Mouse (Mus musculus) hindbrain, postnatal 0 days (tissue): ENCODE measurements around the gene Ankmy1. TPM values are rescaled to one million over a fixed set of nuclear protein-coding genes. Genes with fewer than 3 reads are reported as not detected.

Source experiments
- ATAC-seq: fragments of 200-750 bp; cut with Nextera tagmentation; 2 replicates; pipeline ENCODE4 v1.8.0; 2017; ENCODE audit warnings: mild to moderate bottlenecking, moderate TSS enrichment, moderate library complexity
- DNase-seq: peaks from one replicate; pipeline ENCODE4 v3.0.0-alpha.2; 2015; ENCODE audit warnings: low spot score
- H3K27ac ChIP-seq: fragments of 300-500 bp; sonication (generic); 2 replicates; pipeline ENCODE4 v1.5.1; 2014; ENCODE audit warnings: mild to moderate bottlenecking
- H3K27me3 ChIP-seq: fragments of 300-500 bp; sonication (generic); 2 replicates; pipeline ENCODE4 v1.6.1; 2014; ENCODE audit warnings: low read length, mixed read lengths; ENCODE audit not compliant: insufficient read depth
- H3K36me3 ChIP-seq: fragments of 300-500 bp; sonication (generic); 2 replicates; pipeline ENCODE4 v1.6.1; 2014; ENCODE audit warnings: low read length, mixed read lengths; ENCODE audit not compliant: insufficient read depth
- H3K4me1 ChIP-seq: fragments of 300-500 bp; sonication (generic); 2 replicates; pipeline ENCODE4 v1.6.1; 2014; ENCODE audit warnings: antibody characterized with exemption, low read length, mixed read lengths; ENCODE audit not compliant: insufficient read depth
- H3K4me2 ChIP-seq: fragments of 300-500 bp; sonication (generic); 2 replicates; pipeline ENCODE4 v1.6.1; 2014; ENCODE audit warnings: low read depth, mild to moderate bottlenecking, low read length, moderate library complexity, mixed read lengths
- H3K4me3 ChIP-seq: fragments of 300-500 bp; sonication (generic); 2 replicates; pipeline ENCODE4 v1.5.1; 2014; ENCODE audit warnings: low read length
- H3K9ac ChIP-seq: fragments of 300-500 bp; sonication (generic); replicated peaks from 2 replicates; pipeline ENCODE4 v1.6.1; 2014; ENCODE audit warnings: mild to moderate bottlenecking, low read length, moderate library complexity, mixed read lengths
- H3K9me3 ChIP-seq: fragments of 300-500 bp; sonication (generic); 2 replicates; pipeline ENCODE4 v1.6.1; 2016; ENCODE audit warnings: low read length, mixed read lengths
- CTCF ChIP-seq: IDR thresholded peaks from 2 replicates; pipeline ENCODE4 v1.5.1; 2016; ENCODE audit warnings: antibody characterized with exemption, control low read depth, low read depth
- WGBS: fragments of 180-500 bp; shearing (Covaris S2); extraction: QIAGEN DNeasy Blood & Tissue Kit; methylation state at CpG from one replicate; pipeline ENCODE4 v1.1.7; 2014; 5-methylcytosine and 5-hydroxymethylcytosine counted together
- polyA plus RNA-seq: library from polyadenylated mRNA; unstranded; fragments of >200 nt; fragmentation: Nextera tagmentation; extraction: Ambion mirVana; gene quantifications from 2 replicates; pipeline ENCODE4 v1.2.1, GENCODE M21; 2015
- total RNA-seq: library from RNA; depleted of rRNA; stranded (reverse); fragments of >200 nt; gene quantifications from 2 replicates; pipeline ENCODE4 v1.2.3, GENCODE M21; 2014

Gene Ankmy1
- total and polyA plus RNA-seq, 2 experiments from 2014 or later: 0.39 TPM; not detected in 1

GRCm38 (mm10) chr1:92892791-92893190, 9.9 kb downstream of the Ankmy1 start:
- no peaks in the 10 kb centered on the region for H3K27me3 ChIP-seq
- 53% methylated on average over 3 of the region's 3 CpGs for WGBS
- TF ChIP-seq CTCF: no peak
- ATAC-seq (no peak), DNase-seq (no peak)
- no peak overlapping the region for H3K9ac ChIP-seq
- no peaks in the 10 kb centered on the region for H3K9me3 ChIP-seq
- H3K27ac ChIP-seq: no peak overlapping the region
- H3K4me3 ChIP-seq: no peak overlapping the region
- H3K4me2 ChIP-seq: no peak overlapping the region
- no peaks in the 10 kb centered on the region for H3K36me3 ChIP-seq
- H3K4me1 ChIP-seq: no peaks in the 10 kb centered on the region

- no peaks in the 10 kb centered on the region for H3K27me3 ChIP-seq
- ATAC-seq (no peak), DNase-seq (no peak)
- WGBS: 80% methylated on average over 7 of the region's 7 CpGs
- H3K9me3 ChIP-seq: no peaks in the 10 kb centered on the region
- TF ChIP-seq CTCF: no peak
- H3K4me1 ChIP-seq: no peaks in the 10 kb centered on the region
- H3K9ac ChIP-seq: no peak overlapping the region
- H3K4me3 ChIP-seq: no peak overlapping the region
- no peaks in the 10 kb centered on the region for H3K36me3 ChIP-seq
- H3K27ac ChIP-seq: no peak overlapping the region
- H3K4me2 ChIP-seq: no peak overlapping the region
Measured at GRCm38 (mm10) chr1:92888901-92889655, 13.6 kb downstream of the Ankmy1 start.

- no peak for TF ChIP-seq CTCF
- H3K4me1 ChIP-seq: peaks cover 6% of the 10 kb centered on the region; the same call in 1 of the 2 replicates
- H3K27ac ChIP-seq: no peak overlapping the region
- H3K9me3 ChIP-seq: no peaks in the 10 kb centered on the region
- H3K9ac ChIP-seq: no peak overlapping the region
- no peaks in the 10 kb centered on the region for H3K27me3 ChIP-seq
- no peak for DNase-seq
- no peak for ATAC-seq
- no peak overlapping the region for H3K4me3 ChIP-seq
- WGBS: 75% methylated on average over 6 of the region's 6 CpGs
- H3K4me2 ChIP-seq: no peak overlapping the region
- no peaks in the 10 kb centered on the region for H3K36me3 ChIP-seq
Measured at GRCm38 (mm10) chr1:92881982-92882381, 20.7 kb downstream of the Ankmy1 start.

GRCm38 (mm10) chr1:92880101-92880500, 22.6 kb downstream of the Ankmy1 start:
- 79% methylated on average over 5 of the region's 5 CpGs for WGBS

GRCm38 (mm10) chr1:92879266-92879665, 23.4 kb downstream of the Ankmy1 start:
- 58% methylated on average over 12 of the region's 12 CpGs for WGBS

More at GRCm38 (mm10) chr1:92880101-92880500, 22.6 kb downstream of the Ankmy1 start:
- no peak for TF ChIP-seq CTCF
- H3K27ac ChIP-seq: no peak overlapping the region
- H3K9me3 ChIP-seq: no peaks in the 10 kb centered on the region
- no peaks in the 10 kb centered on the region for H3K27me3 ChIP-seq
- H3K4me3 ChIP-seq: no peak overlapping the region
- DNase-seq (no peak), ATAC-seq (no peak)
- H3K9ac ChIP-seq: no peak overlapping the region
- peaks cover 6% of the 10 kb centered on the region; the same call in 1 of the 2 replicates for H3K4me1 ChIP-seq
- no peaks in the 10 kb centered on the region for H3K36me3 ChIP-seq
- no peak overlapping the region for H3K4me2 ChIP-seq

GRCm38 (mm10) chr1:92878066-92878741, 24.5 kb downstream of the Ankmy1 start:
- Histone ChIP-seq H3K9ac (no peak overlapping the region), H3K4me2 (no peak overlapping the region), H3K4me1 (peaks cover 6% of the 10 kb centered on the region; the same call in 1 of the 2 replicates), H3K27me3 (no peaks in the 10 kb centered on the region), H3K4me3 (no peak overlapping the region), H3K36me3 (no peaks in the 10 kb centered on the region), H3K9me3 (no peaks in the 10 kb centered on the region), H3K27ac (no peak overlapping the region)
- DNase-seq: no peak
- TF ChIP-seq CTCF: no peak
- no peak for ATAC-seq
- WGBS: 89% methylated on average over 13 of the region's 13 CpGs

More at GRCm38 (mm10) chr1:92879266-92879665, 23.4 kb downstream of the Ankmy1 start:
- no peaks in the 10 kb centered on the region for H3K9me3 ChIP-seq
- peak; percentile 36 for ATAC-seq
- peaks cover 6% of the 10 kb centered on the region; the same call in 1 of the 2 replicates for H3K4me1 ChIP-seq
- H3K27ac ChIP-seq: no peak overlapping the region
- DNase-seq: peak; percentile 57
- no peak overlapping the region for H3K4me3 ChIP-seq
- H3K36me3 ChIP-seq: no peaks in the 10 kb centered on the region
- no peak for TF ChIP-seq CTCF
- H3K9ac ChIP-seq: no peak overlapping the region
- no peak overlapping the region for H3K4me2 ChIP-seq
- H3K27me3 ChIP-seq: no peaks in the 10 kb centered on the region
